Mouse (Mus musculus) cerebellum, adult 8-10 months (tissue): ENCODE measurements around the gene Coro2b.
A peak's percentile ranks its signal among the peaks of the same experiment; 100 is the strongest.

Experiments used
- DNase-seq: peaks from one replicate; pipeline ENCODE4 v3.0.0; 2022

Gene Coro2b

GRCm38 (mm10) chr9:62510530-62510936 lies 26.3 kb downstream of the Coro2b start:
- no peak for DNase-seq

GRCm38 (mm10) chr9:62509617-62510016 lies 27.2 kb downstream of the Coro2b start:
- DNase-seq: no peak

GRCm38 (mm10) chr9:62508740-62509524 lies 27.9 kb downstream of the Coro2b start:
- DNase-seq: no peak

- DNase-seq: no peak
These were observed 30.3 kb downstream of the Coro2b start for GRCm38 (mm10) chr9:62506467-62507067.

GRCm38 (mm10) chr9:62504129-62504528 lies 32.7 kb downstream of the Coro2b start:
- no peak for DNase-seq

GRCm38 (mm10) chr9:62502361-62502760 lies 34.5 kb downstream of the Coro2b start:
- DNase-seq: no peak

- no peak for DNase-seq
These were observed 35.3 kb downstream of the Coro2b start for GRCm38 (mm10) chr9:62501566-62501965.

GRCm38 (mm10) chr9:62500007-62500406 lies 36.8 kb downstream of the Coro2b start:
- DNase-seq: no peak

- DNase-seq: peak; percentile 71
These were observed 37.9 kb downstream of the Coro2b start for GRCm38 (mm10) chr9:62498945-62499344.

GRCm38 (mm10) chr9:62497135-62498092 lies 39.4 kb downstream of the Coro2b start:
- no peak for DNase-seq

GRCm38 (mm10) chr9:62492306-62492990 lies 44.4 kb downstream of the Coro2b start:
- no peak for DNase-seq

- no peak for DNase-seq
These were observed 45.2 kb downstream of the Coro2b start for GRCm38 (mm10) chr9:62491611-62492010.

GRCm38 (mm10) chr9:62491104-62491503 lies 45.7 kb downstream of the Coro2b start:
- no peak for DNase-seq

- DNase-seq: no peak
These were observed 52.7 kb downstream of the Coro2b start for GRCm38 (mm10) chr9:62484107-62484506.

- no peak for DNase-seq
These were observed 54.1 kb downstream of the Coro2b start for GRCm38 (mm10) chr9:62482788-62483187.

GRCm38 (mm10) chr9:62480898-62481642 lies 55.8 kb downstream of the Coro2b start:
- DNase-seq: no peak

- DNase-seq: no peak
These were observed 56.7 kb downstream of the Coro2b start for GRCm38 (mm10) chr9:62480149-62480548.

GRCm38 (mm10) chr9:62476782-62477487 lies 59.9 kb downstream of the Coro2b start:
- peak; percentile 97 for DNase-seq

GRCm38 (mm10) chr9:62474206-62474605 lies 62.6 kb downstream of the Coro2b start:
- no peak for DNase-seq

- peak; percentile 95 for DNase-seq
These were observed 65.2 kb downstream of the Coro2b start for GRCm38 (mm10) chr9:62471541-62472189.

- no peak for DNase-seq
These were observed 65.8 kb downstream of the Coro2b start for GRCm38 (mm10) chr9:62471041-62471440.
